Mouse (Mus musculus) lung, adult 2 months (tissue): ENCODE data around the gene Smgc.

Experiments used
- CTCF ChIP-seq: fragments of 200-500 bp; IDR thresholded peaks from 2 replicates; pipeline ENCODE4 v1.5.1; 2011; ENCODE audit warnings: mild to moderate bottlenecking, low read length, control low read depth; ENCODE audit not compliant: insufficient read depth
- POLR2A ChIP-seq: fragments of 200-500 bp; IDR thresholded peaks from 2 replicates; pipeline ENCODE4 v1.6.1; 2011; ENCODE audit warnings: low read depth, mild to moderate bottlenecking, control low read depth, low read length, borderline replicate concordance; ENCODE audit errors: extremely low read depth

DNA sequence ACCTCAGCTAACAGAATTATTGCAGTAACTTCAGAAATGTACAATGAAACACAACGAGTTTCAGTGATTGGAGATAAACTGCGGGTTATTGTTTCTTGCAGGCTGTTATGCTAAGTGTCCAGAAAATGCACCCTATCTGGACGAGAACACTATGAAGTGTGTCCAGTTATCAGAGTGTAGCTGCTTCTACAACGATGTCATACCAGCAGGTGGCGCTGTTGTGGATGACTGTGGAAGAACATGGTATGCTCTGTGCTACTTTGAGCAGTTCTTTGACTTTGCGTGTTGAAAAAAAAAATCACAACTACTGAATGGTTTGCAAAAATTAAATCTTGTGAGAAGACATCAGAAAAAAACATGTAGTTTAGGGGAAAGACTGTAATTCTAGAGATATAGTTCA is 62.2 kb downstream of the Smgc start:
- TF ChIP-seq POLR2A: no peak
- TF ChIP-seq CTCF: no peak
